Mouse (Mus musculus): ENCODE data around the gene Dcst2. TPM values are rescaled to one million over a fixed set of nuclear protein-coding genes. Genes with fewer than 3 reads are reported as not detected.

Dcst2 gene
- total and polyA plus RNA-seq, 2 experiments from 2014 or later = 0.20 to 0.31 TPM

GRCm38 (mm10) chr3:89356029-89356428 lies 5.7 kb upstream of the Dcst2 start:
- ATAC-seq (no peak), DNase-seq (ENCODE audit: low spot score) (no peak)
- Histone ChIP-seq H3K36me3 (ENCODE audit: insufficient read depth, low read length) (no peaks in the 10 kb centered on the region), H3K27me3 (ENCODE audit: insufficient read depth, low read length) (no peaks in the 10 kb centered on the region), H3K9me3 (ENCODE audit: low read length) (no peaks in the 10 kb centered on the region), H3K4me1 (ENCODE audit: insufficient read depth, low read length) (no peaks in the 10 kb centered on the region), H3K4me3 (ENCODE audit: low read length) (no peak overlapping the region), H3K27ac (no peak overlapping the region), H3K4me2 (ENCODE audit: low read depth, low read length) (no peak overlapping the region), H3K9ac (replicated peaks; ENCODE audit: low read length) (no peak overlapping the region)
- TF ChIP-seq CTCF (IDR thresholded peaks at IDR 0.05; ENCODE audit: low read depth) = no peak
- 64% methylated on average over 9 of the region's 9 CpGs for WGBS

DNA sequence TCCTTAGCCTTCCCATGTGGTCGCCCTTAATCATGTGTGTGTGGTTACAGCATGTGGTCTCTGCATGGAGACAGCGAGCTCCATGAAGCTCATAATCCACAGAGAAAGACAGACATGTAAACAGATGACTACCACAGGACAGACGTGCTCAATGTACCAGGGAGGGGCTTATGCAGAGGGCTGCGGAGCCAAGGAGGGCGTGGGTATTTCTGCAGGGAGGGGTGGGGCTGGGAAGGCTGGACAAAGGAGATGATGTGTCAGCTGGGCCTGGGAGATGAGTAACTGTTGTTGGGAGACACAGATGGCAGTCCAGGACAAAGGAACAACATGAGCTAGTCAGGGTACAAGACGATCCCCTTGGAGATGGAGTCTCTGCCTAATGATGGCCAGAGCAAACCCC lies 2.1 kb upstream of the Dcst2 start:
- no peak for TF ChIP-seq CTCF (IDR thresholded peaks at IDR 0.05; ENCODE audit: low read depth)
- Histone ChIP-seq H3K4me3 (ENCODE audit: low read length) (no peak overlapping the region), H3K27me3 (ENCODE audit: insufficient read depth, low read length) (no peaks in the 10 kb centered on the region), H3K27ac (no peak overlapping the region), H3K4me2 (ENCODE audit: low read depth, low read length) (no peak overlapping the region), H3K4me1 (ENCODE audit: insufficient read depth, low read length) (no peaks in the 10 kb centered on the region), H3K9ac (replicated peaks; ENCODE audit: low read length) (no peak overlapping the region), H3K36me3 (ENCODE audit: insufficient read depth, low read length) (no peaks in the 10 kb centered on the region), H3K9me3 (ENCODE audit: low read length) (no peaks in the 10 kb centered on the region)
- no peak for DNase-seq (ENCODE audit: low spot score)
- ATAC-seq = no peak
- 51% methylated on average over 6 of the region's 6 CpGs for WGBS

- Histone ChIP-seq H3K4me1 (ENCODE audit: insufficient read depth, low read length) (no peaks in the 10 kb centered on the region), H3K36me3 (ENCODE audit: insufficient read depth, low read length) (no peaks in the 10 kb centered on the region), H3K9me3 (ENCODE audit: low read length) (no peaks in the 10 kb centered on the region), H3K4me2 (ENCODE audit: low read depth, low read length) (no peak overlapping the region), H3K27me3 (ENCODE audit: insufficient read depth, low read length) (0 out of 2 replicates have a peak, but pooled peaks cover under 1% of the 10 kb centered on the region), H3K4me3 (ENCODE audit: low read length) (no peak overlapping the region), H3K27ac (no peak overlapping the region), H3K9ac (replicated peaks; ENCODE audit: low read length) (no peak overlapping the region)
- no peak for TF ChIP-seq CTCF (IDR thresholded peaks at IDR 0.05; ENCODE audit: low read depth)
- WGBS = 67% methylated on average over 3 of the region's 3 CpGs
- DNase-seq (ENCODE audit: low spot score) = no peak
- ATAC-seq = no peak
Observed at GRCm38 (mm10) chr3:89360237-89360636, 1.5 kb upstream of the Dcst2 start.

DNA sequence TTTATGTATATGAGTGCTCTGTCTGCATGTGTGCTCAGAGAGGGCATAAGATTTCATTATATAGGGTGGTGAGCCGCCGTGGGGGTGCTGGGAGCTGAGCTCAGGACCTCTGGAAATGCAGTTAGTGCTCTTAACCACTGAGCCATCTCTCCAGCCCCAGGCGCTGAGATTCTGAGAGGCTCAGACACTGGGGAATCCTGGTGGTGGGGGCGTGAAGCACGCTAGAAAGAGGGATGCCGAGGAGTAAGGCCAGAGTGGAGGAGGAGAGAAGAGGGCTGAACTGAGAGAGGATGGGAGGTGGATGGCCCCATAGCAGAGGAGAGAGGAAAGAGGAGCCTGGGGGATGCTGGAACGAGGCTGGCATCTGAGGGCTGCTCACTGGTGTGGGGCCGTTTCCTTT lies 2.9 kb downstream of the Dcst2 start:
- H3K4me1 ChIP-seq (ENCODE audit: insufficient read depth, low read length) = no peaks in the 10 kb centered on the region
- no peak overlapping the region for H3K9ac ChIP-seq (replicated peaks; ENCODE audit: low read length)
- no peak for DNase-seq (ENCODE audit: low spot score)
- 51% methylated on average over 8 of the region's 8 CpGs for WGBS
- H3K36me3 ChIP-seq (ENCODE audit: insufficient read depth, low read length) = no peaks in the 10 kb centered on the region
- H3K4me2 ChIP-seq (ENCODE audit: low read depth, low read length) = no peak overlapping the region
- 0 out of 2 replicates have a peak, but pooled peaks cover 5% of the 10 kb centered on the region for H3K27me3 ChIP-seq (ENCODE audit: insufficient read depth, low read length)
- no peak for TF ChIP-seq CTCF (IDR thresholded peaks at IDR 0.05; ENCODE audit: low read depth)
- no peak overlapping the region for H3K27ac ChIP-seq
- no peak for ATAC-seq
- no peaks in the 10 kb centered on the region for H3K9me3 ChIP-seq (ENCODE audit: low read length)
- no peak overlapping the region for H3K4me3 ChIP-seq (ENCODE audit: low read length)

GRCm38 (mm10) chr3:89365153-89365485 lies 3.3 kb downstream of the Dcst2 start, which contains the start of gene Dcst1:
Dcst1 (minus strand) TSS chr3:89365253.
- H3K27me3 ChIP-seq (ENCODE audit: insufficient read depth, low read length) = 0 out of 2 replicates have a peak, but pooled peaks cover 5% of the 10 kb centered on the region
- no peak for ATAC-seq
- no peak within 1 kb of the TSS for H3K4me2 ChIP-seq (ENCODE audit: low read depth, low read length)
- no peak for TF ChIP-seq CTCF (IDR thresholded peaks at IDR 0.05; ENCODE audit: low read depth)
- no peak for DNase-seq (ENCODE audit: low spot score)
- no peak within 1 kb of the TSS for H3K4me3 ChIP-seq (ENCODE audit: low read length)
- 80% methylated on average over 11 of the region's 11 CpGs for WGBS
- H3K27ac ChIP-seq = no peak within 1 kb of the TSS
- H3K36me3 ChIP-seq (ENCODE audit: insufficient read depth, low read length) = no peaks in the 10 kb centered on the region
- no peaks in the 10 kb centered on the region for H3K4me1 ChIP-seq (ENCODE audit: insufficient read depth, low read length)
- H3K9me3 ChIP-seq (ENCODE audit: low read length) = no peaks in the 10 kb centered on the region
- no peak within 1 kb of the TSS for H3K9ac ChIP-seq (replicated peaks; ENCODE audit: low read length)

DNA sequence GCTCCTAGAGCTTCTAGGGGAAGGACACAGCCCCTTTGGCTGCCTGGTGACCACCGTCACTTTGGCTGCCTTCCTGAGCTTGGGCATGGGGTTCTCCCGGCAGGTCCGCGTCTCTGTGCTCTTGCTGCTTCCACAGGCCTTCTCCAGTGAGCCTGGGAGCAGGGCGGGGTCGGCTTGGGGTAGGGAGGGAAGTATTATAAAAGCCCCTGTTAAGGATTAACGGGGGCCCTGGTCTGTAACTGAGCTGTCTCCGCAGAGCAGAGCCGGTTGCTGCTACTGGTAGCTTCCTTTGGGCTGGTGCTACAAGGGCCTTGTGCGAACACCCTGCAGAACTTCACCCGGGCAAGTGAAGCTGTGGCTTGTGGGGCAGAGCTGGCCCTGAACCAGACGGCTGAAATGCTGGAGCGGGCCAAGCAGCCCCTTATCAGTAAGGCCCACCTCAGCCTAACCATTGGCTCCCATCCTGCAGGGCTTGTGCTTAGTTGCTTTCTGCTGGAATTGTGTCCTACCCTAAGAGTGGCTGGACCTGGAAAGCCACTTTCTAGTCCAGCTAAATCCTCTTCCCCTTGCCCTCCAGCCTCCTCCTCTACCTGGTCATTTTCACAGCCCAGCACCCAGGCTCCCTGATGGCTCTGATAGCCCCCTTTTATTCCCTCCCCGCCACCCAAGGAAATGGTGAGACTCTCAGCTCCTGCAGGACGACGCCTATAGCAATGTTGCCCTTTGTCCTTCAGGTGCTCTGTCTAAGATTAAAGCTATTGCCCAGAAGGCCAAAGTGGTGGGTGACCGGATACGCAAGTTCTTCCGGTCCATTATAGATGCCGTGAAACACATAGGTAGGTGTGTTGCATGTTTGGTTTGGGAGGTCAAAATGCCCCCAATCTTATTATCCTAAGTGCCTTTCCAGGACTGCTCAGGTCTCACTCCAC lies 4.0 kb downstream of the Dcst2 start:
- no peaks in the 10 kb centered on the region for H3K9me3 ChIP-seq (ENCODE audit: low read length)
- no peak for TF ChIP-seq CTCF (IDR thresholded peaks at IDR 0.05; ENCODE audit: low read depth)
- ATAC-seq (no peak), DNase-seq (ENCODE audit: low spot score) (no peak)
- no peak overlapping the region for H3K4me2 ChIP-seq (ENCODE audit: low read depth, low read length)
- no peaks in the 10 kb centered on the region for H3K36me3 ChIP-seq (ENCODE audit: insufficient read depth, low read length)
- H3K27ac ChIP-seq = no peak overlapping the region
- H3K9ac ChIP-seq (replicated peaks; ENCODE audit: low read length) = no peak overlapping the region
- H3K4me3 ChIP-seq (ENCODE audit: low read length) = no peak overlapping the region
- 0 out of 2 replicates have a peak, but pooled peaks cover 5% of the 10 kb centered on the region for H3K27me3 ChIP-seq (ENCODE audit: insufficient read depth, low read length)
- WGBS = 76% methylated on average over 20 of the region's 20 CpGs
- no peaks in the 10 kb centered on the region for H3K4me1 ChIP-seq (ENCODE audit: insufficient read depth, low read length)

GRCm38 (mm10) chr3:89367338-89367737 lies 5.6 kb downstream of the Dcst2 start:
- Histone ChIP-seq H3K4me3 (ENCODE audit: low read length) (no peak overlapping the region), H3K9me3 (ENCODE audit: low read length) (no peaks in the 10 kb centered on the region), H3K4me1 (ENCODE audit: insufficient read depth, low read length) (no peaks in the 10 kb centered on the region), H3K27me3 (ENCODE audit: insufficient read depth, low read length) (0 out of 2 replicates have a peak, but pooled peaks cover 5% of the 10 kb centered on the region), H3K27ac (no peak overlapping the region), H3K4me2 (ENCODE audit: low read depth, low read length) (no peak overlapping the region), H3K36me3 (ENCODE audit: insufficient read depth, low read length) (no peaks in the 10 kb centered on the region), H3K9ac (replicated peaks; ENCODE audit: low read length) (no peak overlapping the region)
- ATAC-seq (no peak), DNase-seq (ENCODE audit: low spot score) (no peak)
- no peak for TF ChIP-seq CTCF (IDR thresholded peaks at IDR 0.05; ENCODE audit: low read depth)
- 69% methylated on average over 11 of the region's 11 CpGs for WGBS

Measured in hindbrain, postnatal 0 days (tissue).